Mouse (Mus musculus) hindbrain, embryonic 14.5 days (tissue): ENCODE results near the gene Cacna1f. TPM values are rescaled to one million over a fixed set of nuclear protein-coding genes. Genes with fewer than 3 reads are reported as not detected.

Source experiments
- ATAC-seq: fragments of 200-750 bp; cut with Nextera tagmentation; 2 replicates; pipeline ENCODE4 v1.8.0; 2017; ENCODE audit warnings: moderate number of reproducible peaks, mild to moderate bottlenecking, moderate TSS enrichment, moderate library complexity; ENCODE audit not compliant: low FRiP score
- DNase-seq: peaks from one replicate; pipeline ENCODE4 v3.0.0-alpha.2; 2015; ENCODE audit warnings: low spot score
- H3K27ac ChIP-seq: fragments of 300-500 bp; sonication (generic); 2 replicates; pipeline ENCODE4 v1.5.1; 2014; ENCODE audit warnings: mild to moderate bottlenecking, moderate library complexity
- H3K27me3 ChIP-seq: fragments of 300-500 bp; sonication (generic); 2 replicates; pipeline ENCODE4 v1.6.1; 2014; ENCODE audit warnings: mild to moderate bottlenecking, low read length, mixed read lengths; ENCODE audit not compliant: control insufficient read depth, insufficient read depth
- H3K36me3 ChIP-seq: fragments of 300-500 bp; sonication (generic); replicated peaks from 2 replicates; pipeline ENCODE4 v1.6.1; 2014; ENCODE audit not compliant: control insufficient read depth, insufficient read depth
- H3K4me1 ChIP-seq: fragments of 300-500 bp; sonication (generic); replicated peaks from 2 replicates; pipeline ENCODE4 v1.6.1; 2014; ENCODE audit warnings: antibody characterized with exemption, low read length, mixed read lengths; ENCODE audit not compliant: control insufficient read depth, insufficient read depth
- H3K4me2 ChIP-seq: fragments of 300-500 bp; sonication (generic); replicated peaks from 2 replicates; pipeline ENCODE4 v1.6.1; 2014; ENCODE audit warnings: mild to moderate bottlenecking, moderate library complexity
- H3K4me3 ChIP-seq: fragments of 300-500 bp; sonication (generic); replicated peaks from 2 replicates; pipeline ENCODE4 v1.5.1; 2014; ENCODE audit warnings: mild to moderate bottlenecking, low read length
- H3K9ac ChIP-seq: fragments of 300-500 bp; sonication (generic); 2 replicates; pipeline ENCODE4 v1.6.1; 2014
- H3K9me3 ChIP-seq: fragments of 300-500 bp; sonication (generic); 2 replicates; pipeline ENCODE4 v1.6.1; 2016; ENCODE audit warnings: low read length; ENCODE audit not compliant: control insufficient read depth
- WGBS: fragments of 180-500 bp; shearing (Covaris S2); extraction: QIAGEN DNeasy Blood & Tissue Kit; methylation state at CpG from one replicate; pipeline ENCODE4 v1.1.7; 2014; 5-methylcytosine and 5-hydroxymethylcytosine counted together
- polyA plus RNA-seq: library from polyadenylated mRNA; unstranded; fragments of >200 nt; fragmentation: Nextera tagmentation; extraction: Ambion mirVana; gene quantifications from 2 replicates; pipeline ENCODE4 v1.2.1, GENCODE M21; 2014

Gene Cacna1f
- polyA plus RNA-seq, 1 experiment from 2014 or later: not detected

- no peak for ATAC-seq
- H3K9ac ChIP-seq: no peak overlapping the region
- WGBS: 12% methylated on average over 5 of the region's 5 CpGs
Measured at GRCm38 (mm10) chrX:7645349-7645748, 38.5 kb downstream of the Cacna1f start.

GRCm38 (mm10) chrX:7648671-7649304 lies 41.9 kb downstream of the Cacna1f start:
- Histone ChIP-seq H3K9me3 (no peaks in the 10 kb centered on the region), H3K27ac (peak overlapping the region; percentile 57), H3K9ac (peak overlapping the region; percentile 60), H3K4me2 (peak overlapping the region; percentile 52), H3K27me3 (no peaks in the 10 kb centered on the region), H3K4me3 (peak overlapping the region; percentile 31), H3K4me1 (no peaks in the 10 kb centered on the region), H3K36me3 (peaks cover 25% of the 10 kb centered on the region)
- DNase-seq: peak; percentile 72
- WGBS: 17% methylated on average over 25 of the region's 25 CpGs
- peak; percentile 94 for ATAC-seq

More at GRCm38 (mm10) chrX:7645349-7645748, 38.5 kb downstream of the Cacna1f start:
- no peak overlapping the region for H3K27ac ChIP-seq
- no peak overlapping the region for H3K4me3 ChIP-seq
- peaks cover 33% of the 10 kb centered on the region for H3K36me3 ChIP-seq
- H3K27me3 ChIP-seq: no peaks in the 10 kb centered on the region
- peak; percentile 78 for DNase-seq
- H3K4me1 ChIP-seq: 0 out of 2 replicates have a peak, but pooled peaks cover 6% of the 10 kb centered on the region
- H3K9me3 ChIP-seq: no peaks in the 10 kb centered on the region
- H3K4me2 ChIP-seq: no peak overlapping the region

DNA sequence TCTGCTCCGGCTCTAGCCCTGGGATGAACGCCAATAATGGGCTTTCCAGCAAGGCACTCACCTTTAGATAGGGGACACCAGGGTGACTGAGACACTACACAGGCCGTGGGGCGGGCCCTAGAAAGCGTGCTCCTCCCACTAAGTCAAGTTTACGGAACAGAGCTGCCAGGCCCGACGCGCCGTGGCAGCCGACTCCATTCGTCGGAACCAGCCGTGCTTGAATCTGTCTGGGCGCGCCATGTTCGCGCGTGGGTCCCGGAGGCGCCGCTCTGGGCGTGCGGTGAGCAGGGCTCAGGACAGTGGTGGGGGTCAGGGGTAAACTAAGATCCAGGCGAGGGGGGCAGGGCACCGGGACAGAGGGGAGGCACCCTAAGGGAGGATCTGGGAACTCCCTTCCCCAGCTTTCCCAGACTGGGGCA lies 50.3 kb downstream of the Cacna1f start, which contains the start of gene Prickle3:
Gene Prickle3 (plus strand): TSS at position 40 of the 419 bp plus-strand sequence.
- Histone ChIP-seq H3K4me1 (no peaks in the 10 kb centered on the region), H3K9me3 (no peaks in the 10 kb centered on the region), H3K36me3 (0 out of 2 replicates have a peak, but pooled peaks cover 3% of the 10 kb centered on the region), H3K9ac (no peak within 1 kb of the TSS), H3K27me3 (no peaks in the 10 kb centered on the region), H3K27ac (no peak within 1 kb of the TSS), H3K4me2 (peak within 1 kb of the TSS; percentile 41), H3K4me3 (peak within 1 kb of the TSS; percentile 25)
- DNase-seq (no peak), ATAC-seq (no peak)
- 18% methylated on average over 26 of the region's 26 CpGs for WGBS

DNA sequence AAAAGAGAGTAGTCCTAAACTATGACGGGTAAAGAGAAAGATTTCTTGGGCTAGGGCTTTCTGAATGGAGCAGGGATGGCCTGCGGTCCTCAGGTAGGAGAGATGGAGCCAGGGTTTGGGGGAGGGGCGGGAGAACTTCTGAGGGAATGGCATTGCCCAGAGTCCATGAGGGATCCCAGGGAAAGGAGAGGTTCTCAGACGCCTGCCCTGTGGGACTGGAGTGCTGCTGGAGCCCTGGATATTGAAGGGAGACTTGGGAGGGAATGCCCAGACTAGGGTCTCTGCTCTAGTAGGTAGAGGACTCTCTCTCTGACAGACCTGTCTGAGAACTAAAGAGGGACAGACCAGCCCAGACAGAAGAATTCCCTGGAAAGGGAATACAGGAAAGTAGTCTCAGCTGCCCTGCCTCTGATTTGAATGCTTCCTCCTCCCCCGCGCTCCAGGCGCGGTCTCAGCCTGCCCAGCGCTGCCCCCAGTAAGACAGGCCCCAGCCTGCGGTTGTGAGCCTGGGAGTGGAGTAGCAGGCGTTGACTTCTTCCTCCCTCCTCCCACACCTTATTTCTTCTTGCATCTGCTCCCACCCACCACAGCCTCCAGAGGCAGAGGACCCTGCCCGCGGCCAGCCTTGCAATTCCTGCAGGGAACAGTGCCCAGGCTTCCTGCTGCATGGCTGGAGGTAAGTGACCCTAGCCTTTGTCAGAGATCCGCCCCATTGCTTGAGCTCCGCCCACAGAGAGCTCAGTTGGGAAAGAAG lies 51.3 kb downstream of the Cacna1f start:
- ATAC-seq: 0 out of 2 replicates have a peak, but pooled peaks have one; percentile 14
- no peak overlapping the region for H3K27ac ChIP-seq
- no peaks in the 10 kb centered on the region for H3K36me3 ChIP-seq
- H3K4me1 ChIP-seq: no peaks in the 10 kb centered on the region
- H3K4me3 ChIP-seq: no peak overlapping the region
- no peaks in the 10 kb centered on the region for H3K9me3 ChIP-seq
- no peaks in the 10 kb centered on the region for H3K27me3 ChIP-seq
- 13% methylated on average over 15 of the region's 15 CpGs for WGBS
- no peak for DNase-seq
- H3K9ac ChIP-seq: no peak overlapping the region
- peak overlapping the region; percentile 41 for H3K4me2 ChIP-seq

DNA sequence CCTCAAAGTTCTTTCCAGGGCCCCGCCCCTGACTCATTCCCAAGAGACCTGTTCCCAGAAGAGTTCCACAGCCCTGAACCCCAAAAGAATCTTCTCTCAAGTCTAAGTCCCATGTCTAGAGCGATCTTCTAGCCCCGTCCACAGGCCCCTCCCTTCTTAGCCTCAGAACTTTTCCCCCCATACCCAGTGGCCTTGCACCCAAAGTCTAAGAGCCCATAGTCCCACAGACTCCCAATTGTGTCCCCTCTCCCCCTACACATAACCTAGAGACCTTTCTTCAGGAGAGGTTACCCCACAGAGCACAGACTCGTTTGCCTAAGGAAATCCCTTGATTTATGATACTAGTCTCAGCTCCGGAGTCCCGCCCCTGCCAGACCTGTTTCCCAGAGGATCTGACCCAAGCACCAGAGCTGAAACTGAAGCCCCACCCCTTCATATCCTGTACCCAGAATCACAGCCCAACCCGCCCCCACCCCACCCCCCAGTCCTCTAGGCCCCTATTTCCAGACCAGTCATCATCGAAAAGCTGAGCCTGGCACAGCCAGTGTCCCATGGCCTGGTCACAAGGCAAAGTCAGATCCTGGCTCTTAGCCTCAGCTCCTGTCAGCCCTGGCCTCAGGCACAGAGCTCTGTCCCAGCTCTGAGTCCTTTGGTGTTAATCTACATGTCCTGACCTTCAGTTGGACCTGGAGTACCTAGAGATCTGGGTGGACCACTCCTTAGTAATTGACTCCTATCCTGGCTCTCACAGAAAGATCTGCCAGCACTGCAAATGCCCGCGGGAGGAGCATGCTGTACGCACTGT lies 52.1 kb downstream of the Cacna1f start:
- Histone ChIP-seq H3K9ac (no peak overlapping the region), H3K9me3 (no peaks in the 10 kb centered on the region), H3K4me3 (no peak overlapping the region), H3K4me2 (no peak overlapping the region), H3K27ac (no peak overlapping the region), H3K36me3 (no peaks in the 10 kb centered on the region), H3K27me3 (no peaks in the 10 kb centered on the region), H3K4me1 (no peaks in the 10 kb centered on the region)
- ATAC-seq: no peak
- WGBS: 58% methylated on average over 10 of the region's 11 CpGs
- no peak for DNase-seq

DNA sequence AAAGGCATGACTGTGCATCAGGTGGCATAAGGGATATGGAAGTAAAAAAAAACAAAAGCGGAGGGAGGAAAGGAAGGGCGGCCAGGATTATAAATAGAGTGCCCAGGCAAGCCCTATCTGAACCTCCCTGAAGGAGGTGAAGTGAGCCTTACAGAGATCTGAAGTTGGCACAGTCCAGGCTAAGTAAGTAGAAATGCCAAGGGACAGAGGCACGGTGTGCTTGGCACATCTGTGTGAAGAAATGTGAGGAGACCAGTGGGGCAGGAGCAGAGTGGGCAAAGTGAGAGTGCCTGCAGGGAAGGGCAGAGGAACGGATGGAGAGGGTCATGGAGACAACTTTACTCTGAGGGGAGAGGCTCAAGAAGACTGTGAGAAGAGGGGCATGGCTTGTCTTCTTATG lies 54.2 kb downstream of the Cacna1f start:
- H3K9me3 ChIP-seq: no peaks in the 10 kb centered on the region
- 80% methylated on average over 4 of the region's 4 CpGs for WGBS
- H3K27ac ChIP-seq: no peak overlapping the region
- H3K4me1 ChIP-seq: no peaks in the 10 kb centered on the region
- DNase-seq (no peak), ATAC-seq (no peak)
- no peaks in the 10 kb centered on the region for H3K27me3 ChIP-seq
- no peak overlapping the region for H3K9ac ChIP-seq
- no peak overlapping the region for H3K4me2 ChIP-seq
- no peak overlapping the region for H3K4me3 ChIP-seq
- H3K36me3 ChIP-seq: no peaks in the 10 kb centered on the region

DNA sequence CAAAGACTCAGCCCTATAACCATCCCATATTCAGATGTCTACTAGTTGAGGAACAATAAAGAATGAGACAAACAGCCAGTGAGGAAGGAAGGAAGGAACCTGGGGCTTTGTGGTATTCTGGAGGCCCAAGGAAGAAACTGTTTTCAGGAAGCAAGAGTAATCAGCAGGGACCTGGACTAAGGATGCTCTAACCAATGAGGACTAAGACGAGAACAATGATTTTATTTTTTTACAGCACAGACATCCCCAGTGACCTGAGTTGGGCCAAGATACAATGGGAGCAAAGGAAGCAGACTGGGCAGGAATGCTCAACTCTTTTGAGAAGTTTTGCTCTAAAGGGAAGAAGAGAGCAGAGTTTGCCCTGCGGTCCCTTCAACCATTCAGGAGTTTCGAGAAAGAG lies 56.1 kb downstream of the Cacna1f start:
- Histone ChIP-seq H3K9me3 (no peaks in the 10 kb centered on the region), H3K4me3 (no peak overlapping the region), H3K4me2 (no peak overlapping the region), H3K27me3 (no peaks in the 10 kb centered on the region), H3K27ac (no peak overlapping the region), H3K36me3 (no peaks in the 10 kb centered on the region), H3K9ac (no peak overlapping the region), H3K4me1 (no peaks in the 10 kb centered on the region)
- ATAC-seq (no peak), DNase-seq (no peak)
- 71% methylated on average over 3 of the region's 3 CpGs for WGBS

DNA sequence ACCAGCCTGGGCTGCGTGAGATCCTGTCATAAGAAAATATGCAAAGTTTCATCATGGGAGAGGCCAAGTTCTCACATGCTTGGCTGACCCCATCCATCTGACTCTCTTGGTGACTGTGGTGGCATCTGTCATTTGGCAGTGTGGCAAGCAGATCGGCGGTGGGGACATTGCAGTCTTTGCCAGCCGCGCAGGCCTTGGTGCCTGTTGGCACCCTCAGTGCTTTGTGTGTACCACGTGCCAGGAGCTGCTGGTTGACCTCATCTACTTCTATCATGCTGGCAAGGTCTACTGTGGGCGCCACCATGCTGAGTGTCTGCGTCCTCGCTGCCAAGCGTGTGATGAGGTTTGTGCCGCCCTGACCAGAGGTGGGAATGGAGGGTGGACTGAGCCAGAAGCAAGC lies 57.9 kb downstream of the Cacna1f start:
- 87% methylated on average over 11 of the region's 11 CpGs for WGBS
- Histone ChIP-seq H3K27ac (no peak overlapping the region), H3K4me1 (no peaks in the 10 kb centered on the region), H3K4me3 (no peak overlapping the region), H3K9me3 (no peaks in the 10 kb centered on the region), H3K36me3 (no peaks in the 10 kb centered on the region), H3K9ac (no peak overlapping the region), H3K27me3 (no peaks in the 10 kb centered on the region), H3K4me2 (no peak overlapping the region)
- no peak for ATAC-seq
- no peak for DNase-seq
